Mouse (Mus musculus): ENCODE results near the gene Rnf217.

- no peak for TF ChIP-seq CTCF (IDR thresholded peaks at IDR 0.05; ENCODE audit: low read depth)
- no peak for TF ChIP-seq EP300 (IDR thresholded peaks at IDR 0.05; ENCODE audit: low read depth)
Observed at GRCm38 (mm10) chr10:31557311-31557710, 51.7 kb downstream of the Rnf217 start.
